Mouse (Mus musculus) testis, postnatal 10 days (tissue): ENCODE results near the gene Asl.

ENCODE experiments used
- DNase-seq: peaks from one replicate; pipeline ENCODE4 v3.0.0; 2021; ENCODE audit warnings: low spot score

The Asl gene

GRCm38 (mm10) chr5:130029142-130029897 is at the start of gene Asl, which contains the start of gene Crcp:
Gene Asl (minus strand): TSS chr5:130029247.
Gene Crcp (plus strand): TSS chr5:130029290.
- peak; percentile 91 for DNase-seq

- DNase-seq = no peak
These were observed 49.7 kb upstream of the Asl start for GRCm38 (mm10) chr5:130078834-130079156.

GRCm38 (mm10) chr5:130078096-130078833 is 49.2 kb upstream of the Asl start:
- DNase-seq = no peak

GRCm38 (mm10) chr5:130076396-130076795 is 47.3 kb upstream of the Asl start:
- no peak for DNase-seq

- no peak for DNase-seq
These were observed 45.4 kb upstream of the Asl start for GRCm38 (mm10) chr5:130074491-130074890.

GRCm38 (mm10) chr5:130073026-130073425 is 44.0 kb upstream of the Asl start, which contains the start of gene Tpst1:
Gene Tpst1 (plus strand): TSS chr5:130073326.
- no peak for DNase-seq

GRCm38 (mm10) chr5:130067841-130068264 is 38.8 kb upstream of the Asl start:
- DNase-seq = no peak

- no peak for DNase-seq
These were observed 36.5 kb upstream of the Asl start for GRCm38 (mm10) chr5:130065579-130065978.

GRCm38 (mm10) chr5:130063760-130064159 is 34.7 kb upstream of the Asl start:
- no peak for DNase-seq

- DNase-seq = no peak
These were observed 33.0 kb upstream of the Asl start for GRCm38 (mm10) chr5:130062096-130062495.

GRCm38 (mm10) chr5:130060329-130060665 is 31.2 kb upstream of the Asl start:
- DNase-seq = no peak

- no peak for DNase-seq
These were observed 30.6 kb upstream of the Asl start for GRCm38 (mm10) chr5:130059413-130060328.

- DNase-seq = no peak
These were observed 27.3 kb upstream of the Asl start for GRCm38 (mm10) chr5:130056303-130056702.

GRCm38 (mm10) chr5:130055688-130056087 is 26.6 kb upstream of the Asl start:
- DNase-seq = no peak

GRCm38 (mm10) chr5:130052955-130053354 is 23.9 kb upstream of the Asl start:
- DNase-seq = no peak

GRCm38 (mm10) chr5:130052510-130052909 is 23.5 kb upstream of the Asl start:
- no peak for DNase-seq

- DNase-seq = no peak
These were observed 22.2 kb upstream of the Asl start for GRCm38 (mm10) chr5:130051073-130051860.

GRCm38 (mm10) chr5:130050416-130050815 is 21.4 kb upstream of the Asl start:
- no peak for DNase-seq

GRCm38 (mm10) chr5:130048786-130049520 is 19.9 kb upstream of the Asl start:
- DNase-seq = peak; percentile 62

GRCm38 (mm10) chr5:130047013-130047412 is 18.0 kb upstream of the Asl start:
- DNase-seq = no peak

- no peak for DNase-seq
These were observed 17.5 kb upstream of the Asl start for GRCm38 (mm10) chr5:130046589-130046988.
